Mouse (Mus musculus) WW6 (cell line): ENCODE data around the gene Pnma1.

Experiments used
- DNase-seq: peaks from one replicate; pipeline ENCODE4 v3.0.0-alpha.2; 2013; ENCODE audit warnings: low read depth, low spot score

Gene Pnma1

GRCm38 (mm10) chr12:84178652-84179445 lies 30.6 kb upstream of the Pnma1 start:
- no peak for DNase-seq

GRCm38 (mm10) chr12:84178052-84178451 lies 29.8 kb upstream of the Pnma1 start:
- DNase-seq, result no peak

GRCm38 (mm10) chr12:84176886-84177765 lies 28.8 kb upstream of the Pnma1 start:
- no peak for DNase-seq

GRCm38 (mm10) chr12:84176126-84176769 lies 28.0 kb upstream of the Pnma1 start:
- DNase-seq, result no peak

- DNase-seq, result no peak
Measured at GRCm38 (mm10) chr12:84175659-84176061, 27.4 kb upstream of the Pnma1 start.

GRCm38 (mm10) chr12:84174871-84175270 lies 26.6 kb upstream of the Pnma1 start:
- DNase-seq, result no peak

- DNase-seq, result no peak
Measured at GRCm38 (mm10) chr12:84174190-84174811, 26.0 kb upstream of the Pnma1 start.

GRCm38 (mm10) chr12:84173309-84173915 lies 25.1 kb upstream of the Pnma1 start:
- DNase-seq, result no peak

GRCm38 (mm10) chr12:84172862-84173261 lies 24.6 kb upstream of the Pnma1 start:
- DNase-seq, result no peak

- DNase-seq, result no peak
Measured at GRCm38 (mm10) chr12:84172216-84172615, 23.9 kb upstream of the Pnma1 start.

- DNase-seq, result no peak
Measured at GRCm38 (mm10) chr12:84170610-84171009, 22.3 kb upstream of the Pnma1 start.

- DNase-seq, result no peak
Measured at GRCm38 (mm10) chr12:84165631-84166373, 17.5 kb upstream of the Pnma1 start.

- DNase-seq, result no peak
Measured at GRCm38 (mm10) chr12:84163586-84164110, 15.4 kb upstream of the Pnma1 start.

GRCm38 (mm10) chr12:84163133-84163532 lies 14.8 kb upstream of the Pnma1 start:
- no peak for DNase-seq

GRCm38 (mm10) chr12:84161616-84162433 lies 13.5 kb upstream of the Pnma1 start:
- no peak for DNase-seq

- no peak for DNase-seq
Measured at GRCm38 (mm10) chr12:84161116-84161515, 12.8 kb upstream of the Pnma1 start.

GRCm38 (mm10) chr12:84160491-84160890 lies 12.2 kb upstream of the Pnma1 start:
- no peak for DNase-seq

GRCm38 (mm10) chr12:84158156-84158555 lies 9.9 kb upstream of the Pnma1 start:
- no peak for DNase-seq

- DNase-seq, result no peak
Measured at GRCm38 (mm10) chr12:84156210-84156609, 7.9 kb upstream of the Pnma1 start.

GRCm38 (mm10) chr12:84155523-84155871 lies 7.2 kb upstream of the Pnma1 start:
- DNase-seq, result no peak
